Mouse (Mus musculus): ENCODE measurements around the gene Cfap65. TPM values are rescaled to one million over a fixed set of nuclear protein-coding genes. Genes with fewer than 3 reads are reported as not detected.

Gene Cfap65
- total RNA-seq, 2 experiments from 2014 or later: not detected

Other genes starting within 250 kb of the Cfap65 start
- gene Cyp27a1, start 222.0 kb downstream of the Cfap65 start, total RNA-seq (2014; fragmentation: Nextera tagmentation): 10.1 and 13.1 TPM in 2 replicates
- gene Cyp27a1, start 222.0 kb downstream of the Cfap65 start, total RNA-seq (2017): 5.8 and 6.9 TPM in 2 replicates
- gene Prkag3, start 186.4 kb downstream of the Cfap65 start, total RNA-seq (2014; fragmentation: Nextera tagmentation): not detected in 2 replicates
- not detected in 2 replicates for gene Prkag3, start 186.4 kb downstream of the Cfap65 start, total RNA-seq (2017)
- gene Wnt6, start 163.7 kb downstream of the Cfap65 start, total RNA-seq (2014; fragmentation: Nextera tagmentation): not detected in 2 replicates
- 0.21 and 1.2 TPM in 2 replicates for gene Wnt6, start 163.7 kb downstream of the Cfap65 start, total RNA-seq (2017)
- not detected in 2 replicates for gene Wnt10a, start 144.1 kb downstream of the Cfap65 start, total RNA-seq (2014; fragmentation: Nextera tagmentation)
- gene Wnt10a, start 144.1 kb downstream of the Cfap65 start, total RNA-seq (2017): not detected in 2 replicates
- not detected in 2 replicates for gene Cdk5r2, start 80.7 kb downstream of the Cfap65 start, total RNA-seq (2014; fragmentation: Nextera tagmentation)
- gene Cdk5r2, start 80.7 kb downstream of the Cfap65 start, total RNA-seq (2017): not detected in 2 replicates
- gene Fev, start 50.2 kb downstream of the Cfap65 start, total RNA-seq (2014; fragmentation: Nextera tagmentation): not detected in 2 replicates
- gene Fev, start 50.2 kb downstream of the Cfap65 start, total RNA-seq (2017): not detected in 2 replicates
- gene Cryba2, start 42.5 kb downstream of the Cfap65 start, total RNA-seq (2014; fragmentation: Nextera tagmentation): not detected in 2 replicates
- not detected in 2 replicates for gene Cryba2, start 42.5 kb downstream of the Cfap65 start, total RNA-seq (2017)
- not detected in 2 replicates for gene Ihh, start 16.1 kb upstream of the Cfap65 start, total RNA-seq (2014; fragmentation: Nextera tagmentation)
- not detected in 2 replicates for gene Ihh, start 16.1 kb upstream of the Cfap65 start, total RNA-seq (2017)
- gene Nhej1, start 189.6 kb upstream of the Cfap65 start, total RNA-seq (2014; fragmentation: Nextera tagmentation): 5.2 and 10.1 TPM in 2 replicates
- 5.6 and 13.4 TPM in 2 replicates for gene Nhej1, start 189.6 kb upstream of the Cfap65 start, total RNA-seq (2017)
- gene Slc23a3, start 198.3 kb upstream of the Cfap65 start, total RNA-seq (2014; fragmentation: Nextera tagmentation): 1.4 TPM in 1 of 2 replicates, not detected in the other
- not detected in 2 replicates for gene Slc23a3, start 198.3 kb upstream of the Cfap65 start, total RNA-seq (2017)
- 31.3 and 33.9 TPM in 2 replicates for gene Cnppd1, start 207.1 kb upstream of the Cfap65 start, total RNA-seq (2014; fragmentation: Nextera tagmentation)
- 33.0 and 36.4 TPM in 2 replicates for gene Cnppd1, start 207.1 kb upstream of the Cfap65 start, total RNA-seq (2017)
- 38.3 and 68.0 TPM in 2 replicates for gene Retreg2, start 207.2 kb upstream of the Cfap65 start, total RNA-seq (2014; fragmentation: Nextera tagmentation)
- gene Retreg2, start 207.2 kb upstream of the Cfap65 start, total RNA-seq (2017): 35.5 and 52.0 TPM in 2 replicates
- gene Zfand2b, start 233.0 kb upstream of the Cfap65 start, total RNA-seq (2014; fragmentation: Nextera tagmentation): 18.4 and 19.0 TPM in 2 replicates
- gene Zfand2b, start 233.0 kb upstream of the Cfap65 start, total RNA-seq (2017): 9.5 and 18.2 TPM in 2 replicates
- gene Abcb6, start 244.8 kb upstream of the Cfap65 start, total RNA-seq (2014; fragmentation: Nextera tagmentation): 8.9 and 10.1 TPM in 2 replicates
- 7.5 and 8.4 TPM in 2 replicates for gene Abcb6, start 244.8 kb upstream of the Cfap65 start, total RNA-seq (2017)

All from granulocyte monocyte progenitor cell, adult 5-6 weeks (primary cell).